Mouse (Mus musculus) forebrain, embryonic 16.5 days (tissue): ENCODE data around the gene Tubd1. TPM values are rescaled to one million over a fixed set of nuclear protein-coding genes. Genes with fewer than 3 reads are reported as not detected.

Experiments used
- ATAC-seq: fragments of 200-750 bp; cut with Nextera tagmentation; 2 replicates; pipeline ENCODE4 v1.8.0; 2017; ENCODE audit warnings: mild to moderate bottlenecking, moderate library complexity
- H3K27ac ChIP-seq: fragments of 300-500 bp; sonication (generic); 2 replicates; pipeline ENCODE4 v1.5.1; 2014; ENCODE audit warnings: low read length, control low read depth
- H3K27me3 ChIP-seq: fragments of 300-500 bp; sonication (generic); replicated peaks from 2 replicates; pipeline ENCODE4 v1.6.1; 2014; ENCODE audit warnings: low read length; ENCODE audit not compliant: control insufficient read depth, insufficient read depth
- H3K36me3 ChIP-seq: fragments of 300-500 bp; sonication (generic); 2 replicates; pipeline ENCODE4 v1.6.1; 2014; ENCODE audit not compliant: control insufficient read depth, insufficient read depth
- H3K4me1 ChIP-seq: fragments of 300-500 bp; sonication (generic); replicated peaks from 2 replicates; pipeline ENCODE4 v1.6.1; 2014; ENCODE audit warnings: low read length; ENCODE audit not compliant: control insufficient read depth, insufficient read depth
- H3K4me2 ChIP-seq: fragments of 300-500 bp; sonication (generic); 2 replicates; pipeline ENCODE4 v1.6.1; 2014; ENCODE audit warnings: mild to moderate bottlenecking, low read length, control low read depth
- H3K4me3 ChIP-seq: fragments of 300-500 bp; sonication (generic); replicated peaks from 2 replicates; pipeline ENCODE4 v1.5.1; 2014; ENCODE audit warnings: mild to moderate bottlenecking, low read length, control low read depth
- H3K9ac ChIP-seq: fragments of 300-500 bp; sonication (generic); replicated peaks from 2 replicates; pipeline ENCODE4 v1.6.1; 2014; ENCODE audit warnings: low read depth, low read length, control low read depth
- H3K9me3 ChIP-seq: fragments of 300-500 bp; sonication (generic); 2 replicates; pipeline ENCODE4 v1.6.1; 2016; ENCODE audit warnings: low read length; ENCODE audit not compliant: control insufficient read depth
- WGBS: fragments of 180-500 bp; shearing (Covaris S2); extraction: QIAGEN DNeasy Blood & Tissue Kit; methylation state at CpG from one replicate; pipeline ENCODE4 v1.1.7; 2014; 5-methylcytosine and 5-hydroxymethylcytosine counted together
- polyA plus RNA-seq: library from polyadenylated mRNA; unstranded; fragments of >200 nt; fragmentation: Nextera tagmentation; extraction: Ambion mirVana; gene quantifications from 2 replicates; pipeline ENCODE4 v1.2.1, GENCODE M21; 2015

Gene Tubd1
- 10.9 and 11.3 TPM in 2 replicates for polyA plus RNA-seq

DNA sequence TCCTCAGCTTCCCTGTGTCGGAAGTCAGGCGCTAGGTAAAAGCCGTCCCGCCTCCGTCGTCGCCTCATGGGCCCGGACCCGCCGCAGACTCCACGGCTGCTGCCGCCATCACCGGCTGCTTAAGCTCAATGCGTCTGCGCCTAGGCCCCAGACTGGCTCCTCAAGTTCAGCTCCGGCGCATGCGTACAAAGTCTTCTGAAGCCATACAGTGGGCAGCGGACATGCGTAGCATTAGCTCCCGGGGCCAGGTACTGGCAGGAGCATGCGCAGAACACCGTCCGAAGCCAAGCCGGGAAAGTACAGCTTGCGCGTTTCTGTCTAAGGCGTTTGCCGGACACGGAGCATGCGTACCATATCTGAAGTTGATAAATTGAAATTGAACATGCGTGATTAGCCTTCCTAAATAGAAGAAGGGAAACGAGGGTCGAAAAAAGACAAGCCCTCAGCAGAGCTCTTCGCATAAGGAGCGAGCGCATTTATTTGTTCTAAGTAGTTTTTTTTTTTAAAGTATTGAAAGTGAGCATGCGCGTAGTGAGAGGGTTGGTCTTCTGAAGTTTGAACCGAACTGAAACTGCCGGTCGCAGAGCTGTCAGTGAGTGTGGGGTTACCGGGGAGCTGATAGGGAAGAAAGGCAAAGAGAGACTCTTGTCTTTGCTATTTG, at the start of gene Tubd1, which contains the start of gene Rps6kb1:
Tubd1 (plus strand) TSS at position 353 of the 661 bp plus-strand sequence.
Rps6kb1 (minus strand) TSS at position 167 of the 661 bp plus-strand sequence.
- WGBS = under 1% methylated on average over 43 of the region's 43 CpGs
- peak; percentile 99 for ATAC-seq
- Histone ChIP-seq H3K9ac (peak within 1 kb of the TSS; percentile 96), H3K9me3 (no peaks in the 10 kb centered on the region), H3K4me3 (peak within 1 kb of the TSS; percentile 93), H3K4me2 (peak within 1 kb of the TSS; percentile 72), H3K4me1 (peaks cover 15% of the 10 kb centered on the region), H3K27ac (peak within 1 kb of the TSS; percentile 85), H3K27me3 (no peaks in the 10 kb centered on the region), H3K36me3 (no peaks in the 10 kb centered on the region)

DNA sequence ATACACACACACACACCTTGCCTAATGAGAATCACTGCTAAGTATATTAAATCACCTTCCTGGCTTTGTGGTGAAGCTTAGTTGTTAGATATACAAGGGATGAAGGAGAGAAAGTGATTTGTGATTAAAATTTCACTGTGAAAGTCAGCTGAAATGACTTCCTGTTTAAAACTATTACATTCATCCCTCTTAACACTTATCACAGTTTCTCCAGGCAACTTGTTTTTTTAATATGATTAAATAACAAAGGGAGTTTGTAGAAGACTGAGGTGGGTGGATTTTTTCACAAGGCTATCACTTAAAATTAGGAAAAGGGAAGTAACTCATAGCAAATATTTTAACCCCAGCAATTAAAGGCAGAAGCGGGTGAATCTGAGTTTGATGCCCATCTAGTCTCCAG, 47.4 kb upstream of the Tubd1 start:
- no peak overlapping the region for H3K4me3 ChIP-seq
- no peak overlapping the region for H3K9ac ChIP-seq
- H3K27me3 ChIP-seq = no peaks in the 10 kb centered on the region
- 89% methylated on average over 1 of the region's 1 CpGs for WGBS
- H3K4me2 ChIP-seq = no peak overlapping the region
- no peak overlapping the region for H3K27ac ChIP-seq
- no peaks in the 10 kb centered on the region for H3K9me3 ChIP-seq
- no peaks in the 10 kb centered on the region for H3K4me1 ChIP-seq
- no peak for ATAC-seq
- peaks cover 12% of the 10 kb centered on the region; the same call in 1 of the 2 replicates for H3K36me3 ChIP-seq

DNA sequence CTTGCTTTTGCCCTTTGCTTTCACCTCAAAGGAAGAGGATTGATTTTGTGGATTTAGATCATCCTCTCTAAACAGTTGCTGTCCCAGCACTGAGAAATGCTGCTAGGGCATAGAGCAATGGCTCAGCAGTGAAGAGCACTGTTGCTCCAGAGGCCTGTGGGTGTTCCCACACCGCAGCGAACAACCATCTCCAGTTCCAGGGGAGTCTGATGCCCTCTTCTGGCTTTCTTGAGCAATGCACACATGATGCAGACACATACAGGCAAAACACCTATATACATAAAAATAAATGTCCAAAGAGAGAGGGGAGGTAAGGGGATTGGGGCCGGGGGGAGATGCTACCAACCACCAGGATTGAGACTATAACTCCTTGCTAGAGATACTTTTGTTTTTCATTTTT, 46.9 kb upstream of the Tubd1 start:
- WGBS = 73% methylated on average over 3 of the region's 3 CpGs
- Histone ChIP-seq H3K4me1 (no peaks in the 10 kb centered on the region), H3K36me3 (peaks cover 13% of the 10 kb centered on the region; the same call in 1 of the 2 replicates), H3K4me2 (no peak overlapping the region), H3K27ac (no peak overlapping the region), H3K27me3 (no peaks in the 10 kb centered on the region), H3K9ac (no peak overlapping the region), H3K9me3 (no peaks in the 10 kb centered on the region), H3K4me3 (no peak overlapping the region)
- no peak for ATAC-seq

DNA sequence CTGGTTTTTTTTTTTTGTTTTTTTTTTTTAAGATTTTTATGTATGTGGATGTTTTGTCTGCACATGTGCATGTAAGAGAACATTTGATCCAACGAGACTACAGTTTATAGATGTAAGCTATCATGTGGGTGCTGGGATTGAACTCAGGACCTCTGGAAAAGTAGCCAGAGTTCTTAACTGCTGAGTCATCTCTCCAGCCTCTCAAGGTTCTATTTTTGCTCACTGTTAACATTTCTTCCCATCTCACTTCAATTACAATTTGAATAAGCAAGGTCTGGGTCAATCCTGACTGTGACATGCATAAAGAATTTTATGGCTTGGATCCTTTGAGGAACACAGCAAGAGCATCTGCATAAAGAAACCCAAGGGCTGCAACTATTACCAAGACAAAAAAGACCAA, 44.0 kb upstream of the Tubd1 start:
- H3K27me3 ChIP-seq = no peaks in the 10 kb centered on the region
- peaks cover 17% of the 10 kb centered on the region for H3K36me3 ChIP-seq
- H3K9me3 ChIP-seq = no peaks in the 10 kb centered on the region
- no peaks in the 10 kb centered on the region for H3K4me1 ChIP-seq
- no peak for ATAC-seq
- H3K27ac ChIP-seq = no peak overlapping the region
- WGBS = 91% methylated on average over 1 of the region's 1 CpGs
- H3K4me3 ChIP-seq = no peak overlapping the region
- H3K9ac ChIP-seq = no peak overlapping the region
- no peak overlapping the region for H3K4me2 ChIP-seq

DNA sequence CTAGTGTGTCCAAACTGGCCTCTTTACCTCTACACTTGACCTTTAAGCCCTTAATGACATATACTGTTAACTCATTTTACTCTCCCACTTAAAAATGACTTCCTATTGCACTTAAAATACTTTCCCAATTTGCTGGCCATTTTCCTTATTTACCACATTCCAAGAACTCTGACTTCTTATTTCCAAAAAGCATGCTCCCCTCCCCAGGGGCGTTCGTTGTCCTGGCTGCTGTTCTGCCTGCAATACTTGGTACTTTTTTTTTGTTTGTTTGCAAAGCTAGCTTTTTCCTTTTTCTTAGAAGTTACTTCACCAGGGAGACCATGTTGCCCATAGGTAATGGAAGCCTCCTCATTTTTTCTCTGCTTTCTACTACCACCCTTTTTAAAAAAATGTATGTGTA, 41.7 kb upstream of the Tubd1 start:
- H3K27me3 ChIP-seq = no peaks in the 10 kb centered on the region
- H3K4me3 ChIP-seq = no peak overlapping the region
- no peak overlapping the region for H3K27ac ChIP-seq
- 97% methylated on average over 2 of the region's 2 CpGs for WGBS
- ATAC-seq = no peak
- H3K4me1 ChIP-seq = no peaks in the 10 kb centered on the region
- H3K36me3 ChIP-seq = peaks cover 25% of the 10 kb centered on the region
- no peak overlapping the region for H3K9ac ChIP-seq
- H3K4me2 ChIP-seq = no peak overlapping the region
- H3K9me3 ChIP-seq = no peaks in the 10 kb centered on the region

DNA sequence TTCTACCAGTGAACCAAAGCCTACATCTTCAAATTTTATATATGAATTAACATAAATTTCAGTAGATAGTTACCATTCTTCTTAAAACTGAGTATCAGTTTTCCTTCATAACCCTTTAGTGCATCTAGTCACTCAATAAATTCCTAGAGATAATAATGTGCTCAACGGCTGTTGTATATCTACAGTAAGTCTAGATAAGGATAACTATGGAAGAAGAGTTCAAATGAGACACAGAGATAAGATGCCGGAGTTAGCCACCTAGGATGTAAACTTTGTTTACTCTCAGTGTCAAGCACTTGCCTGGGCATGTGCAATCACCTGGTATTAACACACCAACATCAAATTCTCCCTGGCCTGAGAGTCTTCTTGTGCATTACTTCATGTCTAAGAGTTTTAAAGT, 37.5 kb upstream of the Tubd1 start:
- no peak overlapping the region for H3K4me2 ChIP-seq
- 93% methylated on average over 2 of the region's 2 CpGs for WGBS
- H3K27me3 ChIP-seq = no peaks in the 10 kb centered on the region
- H3K4me1 ChIP-seq = no peaks in the 10 kb centered on the region
- no peak overlapping the region for H3K4me3 ChIP-seq
- H3K9ac ChIP-seq = no peak overlapping the region
- no peak for ATAC-seq
- no peak overlapping the region for H3K27ac ChIP-seq
- H3K9me3 ChIP-seq = no peaks in the 10 kb centered on the region
- H3K36me3 ChIP-seq = peaks cover 43% of the 10 kb centered on the region

DNA sequence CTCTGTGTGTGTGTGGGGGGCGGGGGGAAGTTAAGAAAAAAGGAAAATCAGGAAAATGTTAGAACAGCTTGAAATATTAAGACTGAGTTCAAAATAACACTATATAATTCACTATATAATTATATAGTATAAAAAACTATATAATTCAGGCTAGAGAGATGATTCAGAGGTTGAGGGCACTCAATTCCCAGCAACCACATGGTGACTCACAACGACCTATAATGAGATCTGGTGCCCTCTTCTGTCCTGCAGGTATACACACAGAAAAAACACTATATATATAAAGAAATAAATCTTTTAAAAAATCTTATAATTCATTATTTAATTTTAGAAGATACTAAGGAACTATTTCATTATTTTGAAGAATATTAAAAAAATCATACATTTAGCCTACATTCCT, 36.8 kb upstream of the Tubd1 start:
- H3K9me3 ChIP-seq = no peaks in the 10 kb centered on the region
- no peak overlapping the region for H3K9ac ChIP-seq
- no peak overlapping the region for H3K27ac ChIP-seq
- ATAC-seq = no peak
- H3K36me3 ChIP-seq = peaks cover 43% of the 10 kb centered on the region
- WGBS = 99% methylated on average over 2 of the region's 2 CpGs
- no peak overlapping the region for H3K4me3 ChIP-seq
- no peaks in the 10 kb centered on the region for H3K4me1 ChIP-seq
- no peaks in the 10 kb centered on the region for H3K27me3 ChIP-seq
- no peak overlapping the region for H3K4me2 ChIP-seq

DNA sequence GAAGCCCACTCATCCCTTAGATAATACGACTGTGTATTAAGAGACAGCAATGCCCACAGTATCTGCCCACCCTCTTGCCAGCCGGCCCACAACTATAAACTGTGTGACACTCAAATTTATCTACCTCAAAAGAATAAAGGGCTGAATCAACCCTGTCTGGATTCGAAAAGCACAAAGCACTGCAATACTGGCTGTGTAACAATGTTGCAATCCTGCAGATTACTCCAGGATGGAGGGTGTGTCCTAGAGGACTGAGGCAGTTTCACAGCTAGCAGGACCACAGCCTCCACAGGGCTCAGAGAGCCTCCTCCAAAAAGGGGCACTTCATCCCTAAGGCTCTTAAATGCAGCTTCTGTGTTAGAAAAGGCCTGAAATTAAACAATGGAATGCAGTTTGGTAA, 28.2 kb upstream of the Tubd1 start:
- H3K4me2 ChIP-seq = no peak overlapping the region
- WGBS = 87% methylated on average over 3 of the region's 3 CpGs
- peaks cover 45% of the 10 kb centered on the region for H3K36me3 ChIP-seq
- H3K27ac ChIP-seq = no peak overlapping the region
- H3K9me3 ChIP-seq = no peaks in the 10 kb centered on the region
- ATAC-seq = no peak
- H3K27me3 ChIP-seq = no peaks in the 10 kb centered on the region
- H3K4me1 ChIP-seq = no peaks in the 10 kb centered on the region
- no peak overlapping the region for H3K4me3 ChIP-seq
- H3K9ac ChIP-seq = no peak overlapping the region

DNA sequence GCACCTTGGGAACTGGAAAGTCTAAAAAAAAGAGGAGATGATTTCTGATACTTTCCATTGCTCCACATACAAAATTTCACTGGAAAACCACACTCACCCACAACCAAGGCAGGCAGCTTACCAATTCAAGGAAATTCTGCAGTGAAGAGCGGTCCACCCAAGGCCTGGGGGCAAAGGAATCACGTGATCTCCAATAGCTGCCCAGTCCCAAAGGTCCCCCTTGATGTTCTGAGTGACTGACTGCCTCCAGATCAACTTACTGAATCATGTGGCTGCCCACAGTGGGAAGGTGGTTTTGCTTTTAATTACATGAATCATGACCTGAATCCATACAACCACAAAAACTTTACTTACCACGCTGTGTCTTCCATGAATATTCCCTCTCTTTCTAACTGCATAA, 27.6 kb upstream of the Tubd1 start:
- no peak overlapping the region for H3K9ac ChIP-seq
- H3K27ac ChIP-seq = no peak overlapping the region
- 96% methylated on average over 3 of the region's 3 CpGs for WGBS
- H3K36me3 ChIP-seq = peaks cover 44% of the 10 kb centered on the region
- H3K4me2 ChIP-seq = no peak overlapping the region
- H3K27me3 ChIP-seq = no peaks in the 10 kb centered on the region
- H3K4me1 ChIP-seq = no peaks in the 10 kb centered on the region
- no peaks in the 10 kb centered on the region for H3K9me3 ChIP-seq
- H3K4me3 ChIP-seq = no peak overlapping the region
- ATAC-seq = no peak

DNA sequence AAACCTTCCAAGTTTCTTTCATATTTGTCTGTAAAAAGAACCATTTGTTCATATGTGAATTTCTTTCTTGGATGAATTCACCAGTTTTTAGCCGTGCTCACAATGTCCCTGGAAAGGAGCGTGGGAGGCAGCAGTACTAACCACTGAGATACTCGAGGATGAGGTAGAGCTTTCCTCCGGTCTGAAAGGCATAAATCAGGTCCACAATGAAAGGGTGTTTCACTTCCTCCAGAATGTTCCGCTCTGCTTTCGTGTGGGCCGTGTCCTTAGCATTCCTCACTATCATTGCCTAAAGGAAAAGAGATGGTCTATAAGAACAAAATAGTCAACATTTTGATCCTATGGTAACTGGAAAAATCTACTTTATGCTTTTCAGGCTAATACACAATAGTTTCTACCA, 25.0 kb upstream of the Tubd1 start:
- Histone ChIP-seq H3K9ac (no peak overlapping the region), H3K27ac (no peak overlapping the region), H3K36me3 (peaks cover 49% of the 10 kb centered on the region), H3K4me1 (no peaks in the 10 kb centered on the region), H3K4me3 (no peak overlapping the region), H3K9me3 (no peaks in the 10 kb centered on the region), H3K27me3 (no peaks in the 10 kb centered on the region), H3K4me2 (no peak overlapping the region)
- no peak for ATAC-seq
- WGBS = 93% methylated on average over 7 of the region's 7 CpGs
